Mouse (Mus musculus) lung, embryonic 14.5 days (tissue): ENCODE measurements around the gene 2810006K23Rik. TPM values are rescaled to one million over a fixed set of nuclear protein-coding genes. Genes with fewer than 3 reads are reported as not detected.

Source experiments
- ATAC-seq: fragments of 200-750 bp; cut with Nextera tagmentation; 2 replicates; pipeline ENCODE4 v1.8.0; 2017; ENCODE audit warnings: mild to moderate bottlenecking, moderate TSS enrichment, moderate library complexity; ENCODE audit not compliant: insufficient read depth
- DNase-seq: peaks from one replicate; pipeline ENCODE4 v3.0.0-alpha.2; 2015
- H3K27ac ChIP-seq: fragments of 300-500 bp; sonication (generic); 2 replicates; pipeline ENCODE4 v1.5.1; 2014; ENCODE audit warnings: low read depth, mild to moderate bottlenecking, moderate library complexity
- H3K27me3 ChIP-seq: fragments of 300-500 bp; sonication (generic); 2 replicates; pipeline ENCODE4 v1.6.1; 2014; ENCODE audit warnings: low read length, control low read depth; ENCODE audit not compliant: insufficient read depth
- H3K36me3 ChIP-seq: fragments of 300-500 bp; sonication (generic); 2 replicates; pipeline ENCODE4 v1.6.1; 2014; ENCODE audit warnings: control low read depth; ENCODE audit not compliant: insufficient read depth
- H3K4me1 ChIP-seq: fragments of 300-500 bp; sonication (generic); 2 replicates; pipeline ENCODE4 v1.6.1; 2014; ENCODE audit warnings: antibody characterized with exemption, control low read depth; ENCODE audit not compliant: insufficient read depth
- H3K4me2 ChIP-seq: fragments of 300-500 bp; sonication (generic); 2 replicates; pipeline ENCODE4 v1.6.1; 2014; ENCODE audit warnings: mild to moderate bottlenecking
- H3K4me3 ChIP-seq: fragments of 300-500 bp; sonication (generic); 2 replicates; pipeline ENCODE4 v1.5.1; 2014; ENCODE audit warnings: low read depth, low read length
- H3K9ac ChIP-seq: fragments of 300-500 bp; sonication (generic); 2 replicates; pipeline ENCODE4 v1.6.1; 2014
- H3K9me3 ChIP-seq: fragments of 300-500 bp; sonication (generic); 2 replicates; pipeline ENCODE4 v1.6.1; 2016; ENCODE audit warnings: low read depth, low read length, control low read depth
- CTCF ChIP-seq: IDR thresholded peaks from 2 replicates; pipeline ENCODE4 v1.5.1; 2016; ENCODE audit warnings: antibody characterized with exemption, low read depth
- WGBS: fragments of 180-500 bp; shearing (Covaris S2); extraction: QIAGEN DNeasy Blood & Tissue Kit; methylation state at CpG from one replicate; pipeline ENCODE4 v1.1.7; 2014; 5-methylcytosine and 5-hydroxymethylcytosine counted together
- polyA plus RNA-seq: library from polyadenylated mRNA; unstranded; fragments of >200 nt; fragmentation: Nextera tagmentation; extraction: Ambion mirVana; gene quantifications from 2 replicates; pipeline ENCODE4 v1.2.1, GENCODE M21; 2014

Gene 2810006K23Rik
- polyA plus RNA-seq, 1 experiment from 2014 or later, result 15.2 TPM

- DNase-seq (no peak), ATAC-seq (no peak)
- H3K9me3 ChIP-seq, result no peaks in the 10 kb centered on the region
- H3K27ac ChIP-seq, result no peak overlapping the region
- no peak overlapping the region for H3K4me3 ChIP-seq
- no peak overlapping the region for H3K4me2 ChIP-seq
- TF ChIP-seq CTCF, result no peak
- no peaks in the 10 kb centered on the region for H3K4me1 ChIP-seq
- WGBS, result 68% methylated on average over 8 of the region's 8 CpGs
- no peak overlapping the region for H3K9ac ChIP-seq
- peaks cover 41% of the 10 kb centered on the region for H3K36me3 ChIP-seq
- no peaks in the 10 kb centered on the region for H3K27me3 ChIP-seq
Observed at GRCm38 (mm10) chr5:124342897-124343296, 15.0 kb downstream of the 2810006K23Rik start.

GRCm38 (mm10) chr5:124349196-124349595 is 21.3 kb downstream of the 2810006K23Rik start:
- H3K4me2 ChIP-seq, result no peak overlapping the region
- WGBS, result 86% methylated on average over 17 of the region's 17 CpGs
- H3K27ac ChIP-seq, result no peak overlapping the region
- peaks cover 56% of the 10 kb centered on the region for H3K36me3 ChIP-seq
- no peaks in the 10 kb centered on the region for H3K27me3 ChIP-seq
- H3K4me1 ChIP-seq, result peaks cover 10% of the 10 kb centered on the region
- no peak overlapping the region for H3K4me3 ChIP-seq
- H3K9ac ChIP-seq, result no peak overlapping the region
- no peaks in the 10 kb centered on the region for H3K9me3 ChIP-seq
- TF ChIP-seq CTCF, result no peak
- ATAC-seq (no peak), DNase-seq (no peak)

- Histone ChIP-seq H3K9ac (no peak overlapping the region), H3K27ac (peak overlapping the region; percentile 98; the same call in 1 of the 2 replicates)
- WGBS, result 82% methylated on average over 2 of the region's 2 CpGs
Observed at GRCm38 (mm10) chr5:124350350-124350749, 22.5 kb downstream of the 2810006K23Rik start.

GRCm38 (mm10) chr5:124351111-124351560 is 23.2 kb downstream of the 2810006K23Rik start:
- peak overlapping the region; percentile 100 for H3K9ac ChIP-seq
- DNase-seq, result peak; percentile 78
- H3K9me3 ChIP-seq, result no peaks in the 10 kb centered on the region
- 16% methylated on average over 7 of the region's 7 CpGs for WGBS
- peaks cover 43% of the 10 kb centered on the region for H3K36me3 ChIP-seq
- no peaks in the 10 kb centered on the region for H3K27me3 ChIP-seq
- no peak for TF ChIP-seq CTCF
- peak; percentile 32 for ATAC-seq
- peaks cover 10% of the 10 kb centered on the region for H3K4me1 ChIP-seq
- peak overlapping the region; percentile 98 for H3K27ac ChIP-seq
- peak overlapping the region; percentile 91 for H3K4me2 ChIP-seq
- peak overlapping the region; percentile 97 for H3K4me3 ChIP-seq

More at GRCm38 (mm10) chr5:124350350-124350749, 22.5 kb downstream of the 2810006K23Rik start:
- no peak for ATAC-seq
- TF ChIP-seq CTCF, result no peak
- H3K36me3 ChIP-seq, result peaks cover 45% of the 10 kb centered on the region
- no peaks in the 10 kb centered on the region for H3K9me3 ChIP-seq
- peaks cover 10% of the 10 kb centered on the region for H3K4me1 ChIP-seq
- 0 out of 2 replicates have a peak overlapping the region, but pooled peaks have one; percentile 97 for H3K4me3 ChIP-seq
- H3K4me2 ChIP-seq, result peak overlapping the region; percentile 91; the same call in 1 of the 2 replicates
- no peak for DNase-seq
- no peaks in the 10 kb centered on the region for H3K27me3 ChIP-seq

- H3K27me3 ChIP-seq, result no peaks in the 10 kb centered on the region
Observed at GRCm38 (mm10) chr5:124351604-124352003, 23.7 kb downstream of the 2810006K23Rik start.

GRCm38 (mm10) chr5:124352141-124352920 is 24.4 kb downstream of the 2810006K23Rik start:
- Histone ChIP-seq H3K27me3 (no peaks in the 10 kb centered on the region), H3K4me3 (peak overlapping the region; percentile 97), H3K9me3 (no peaks in the 10 kb centered on the region), H3K4me1 (peaks cover 10% of the 10 kb centered on the region), H3K9ac (peak overlapping the region; percentile 100), H3K27ac (peak overlapping the region; percentile 98), H3K4me2 (peak overlapping the region; percentile 91), H3K36me3 (peaks cover 31% of the 10 kb centered on the region)
- 0 out of 2 replicates have a peak, but pooled peaks have one; percentile 16 for TF ChIP-seq CTCF
- WGBS, result 1% methylated on average over 30 of the region's 30 CpGs
- peak; percentile 93 for DNase-seq
- ATAC-seq, result peak; percentile 89

More at GRCm38 (mm10) chr5:124351604-124352003, 23.7 kb downstream of the 2810006K23Rik start:
- Histone ChIP-seq H3K27ac (peak overlapping the region; percentile 98), H3K4me1 (peaks cover 10% of the 10 kb centered on the region), H3K4me3 (peak overlapping the region; percentile 97), H3K9me3 (no peaks in the 10 kb centered on the region), H3K9ac (peak overlapping the region; percentile 100), H3K36me3 (peaks cover 38% of the 10 kb centered on the region), H3K4me2 (peak overlapping the region; percentile 91)
- DNase-seq, result no peak
- TF ChIP-seq CTCF, result no peak
- WGBS, result 32% methylated on average over 3 of the region's 3 CpGs
- ATAC-seq, result peak; percentile 1; the same call in 1 of the 2 replicates
